Mouse (Mus musculus) CD8-positive naive resting alpha-beta T cell, adult 2 months (primary cell): ENCODE results near the gene Mcam.
"Not testable (repeated sequence)": the region's sequence is repeated elsewhere in the genome, so short reads cannot be mapped to it uniquely, and the experiment has no call there.

Experiments used
- DNase-seq, 2 experiments: peaks; one replicate each; pipeline ENCODE4 v3.0.0; 2022; ENCODE audit warnings: low read depth in 2 of 2, low spot score in 2 of 2

Mcam gene

GRCm38 (mm10) chr9:44108269-44109055 lies 25.8 kb upstream of the Mcam start:
- DNase-seq: no peak

DNA sequence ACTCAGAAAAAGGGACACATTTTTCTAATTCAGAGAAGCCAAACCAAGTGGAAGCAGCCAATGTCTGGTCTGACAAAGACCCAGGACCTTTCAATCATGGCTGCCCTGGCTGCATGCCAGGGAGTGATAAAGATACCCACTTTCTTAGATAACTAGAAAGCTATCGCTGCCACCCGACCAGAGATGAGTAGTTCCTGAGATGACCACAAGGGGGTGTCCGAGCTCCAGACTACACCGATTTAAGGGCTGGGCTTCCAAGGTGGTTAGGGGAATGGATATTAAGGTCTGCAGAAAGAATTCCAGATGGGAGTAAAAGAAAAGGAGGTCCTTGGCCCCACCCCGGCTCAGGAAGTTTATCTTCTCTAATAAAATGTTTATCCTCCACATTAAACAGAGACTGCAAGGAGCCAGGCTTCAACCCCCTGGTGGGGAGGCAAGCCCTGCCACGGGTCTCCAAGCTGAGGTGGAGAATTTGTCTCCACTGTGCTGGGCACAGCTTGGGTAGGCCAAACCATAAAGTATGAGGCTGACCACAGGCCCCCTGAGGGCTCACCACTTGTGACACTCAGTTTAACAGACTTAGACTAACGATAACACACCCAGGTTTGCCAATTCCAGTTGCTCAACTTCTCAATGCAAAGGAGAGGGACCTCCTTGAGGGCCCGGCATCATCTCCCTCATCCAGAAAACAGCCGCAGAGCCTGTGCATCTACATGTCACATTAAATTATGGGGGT lies 24.7 kb upstream of the Mcam start:
- DNase-seq: peak; percentile 76 to 83

DNA sequence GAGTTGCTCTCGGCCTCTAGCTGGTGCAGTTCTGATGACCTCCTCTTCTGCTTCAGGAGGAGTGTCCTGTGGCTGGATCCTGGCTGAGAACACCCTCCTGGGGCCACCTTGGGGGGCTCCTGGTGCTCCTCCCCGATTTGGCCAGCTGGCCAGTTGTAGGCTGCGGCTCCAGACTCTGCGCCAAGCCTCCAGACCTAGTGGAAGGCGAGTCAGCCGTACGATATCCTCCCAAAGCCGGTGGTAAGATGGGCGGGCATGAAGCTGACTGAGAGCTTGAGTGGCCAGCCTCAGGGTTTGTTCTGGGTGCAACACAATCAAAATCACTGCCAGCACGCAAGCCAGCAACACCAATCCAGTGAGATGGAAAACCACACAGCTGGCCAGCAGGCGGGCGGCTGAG lies 22.4 kb upstream of the Mcam start:
- not testable (repeated sequence) for DNase-seq

DNA sequence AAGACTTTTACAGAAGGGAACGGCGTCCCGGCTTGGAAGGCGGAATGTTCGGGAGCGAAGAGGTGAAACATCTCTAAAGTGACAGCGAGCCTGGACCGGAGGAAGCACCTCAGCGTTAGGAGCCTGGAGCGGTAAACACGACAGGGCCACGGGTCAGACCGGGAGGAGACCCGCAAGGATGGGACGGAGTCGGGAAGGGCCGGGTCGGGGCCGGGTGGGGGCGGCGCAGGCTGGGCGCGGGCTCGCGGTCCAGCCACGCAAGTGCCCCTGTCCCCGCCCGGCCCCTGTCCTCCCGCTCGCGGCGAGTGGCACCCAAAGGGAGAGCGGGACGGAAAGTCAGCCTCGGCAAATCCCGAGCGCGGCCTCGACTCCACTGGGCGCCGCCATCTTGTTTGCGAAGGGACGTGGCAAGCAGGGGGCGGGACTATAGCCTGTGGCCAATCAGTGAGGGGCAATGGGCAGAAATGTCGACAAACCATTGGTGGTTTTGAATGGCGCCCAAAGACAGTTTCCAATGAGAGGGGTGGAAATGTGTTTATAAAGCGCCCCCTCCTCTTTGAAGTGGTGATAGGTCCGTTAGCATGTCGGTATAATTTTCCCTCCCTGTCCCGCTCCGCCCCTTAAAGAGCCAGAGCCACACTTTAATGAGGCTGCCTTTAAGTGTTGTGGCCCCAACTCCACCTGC lies 21.0 kb upstream of the Mcam start, which contains the start of the genes Gm49380 and Rnf26:
Gene Gm49380, minus strand, starts transcription at position 396 of the 685 bp plus-strand sequence.
Gene Rnf26, minus strand, starts transcription at position 413 of the 685 bp plus-strand sequence.
- DNase-seq: peak; percentile 91 to 94

DNA sequence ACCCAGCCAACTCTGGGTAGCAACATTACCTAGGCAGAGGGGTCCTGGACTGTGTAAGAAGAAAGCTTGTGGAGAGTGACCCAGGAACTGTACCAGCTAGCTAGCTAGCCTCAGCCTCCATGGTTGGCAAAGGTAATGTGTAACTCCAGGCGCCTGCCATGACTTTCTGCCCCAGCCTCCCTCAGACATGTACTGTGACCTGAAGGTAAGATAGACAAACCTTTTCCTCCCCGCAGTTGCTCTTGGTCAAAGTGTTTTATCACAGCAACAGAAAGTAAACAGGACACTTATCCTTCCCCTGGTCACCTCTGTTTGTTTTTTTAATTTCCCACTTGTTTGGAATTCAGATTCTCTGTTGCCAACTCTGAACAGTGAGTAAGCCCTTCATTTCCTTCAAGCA lies 19.8 kb upstream of the Mcam start:
- no peak for DNase-seq

GRCm38 (mm10) chr9:44115599-44115998 lies 18.7 kb upstream of the Mcam start:
- DNase-seq: no peak

- DNase-seq: no peak
Observed at GRCm38 (mm10) chr9:44116182-44116581, 18.1 kb upstream of the Mcam start.

- peak in 1 of 2 experiments; percentile 49 for DNase-seq
Observed at GRCm38 (mm10) chr9:44119011-44119410, 15.3 kb upstream of the Mcam start.

- no peak for DNase-seq
Observed at GRCm38 (mm10) chr9:44119948-44120465, 14.3 kb upstream of the Mcam start.

DNA sequence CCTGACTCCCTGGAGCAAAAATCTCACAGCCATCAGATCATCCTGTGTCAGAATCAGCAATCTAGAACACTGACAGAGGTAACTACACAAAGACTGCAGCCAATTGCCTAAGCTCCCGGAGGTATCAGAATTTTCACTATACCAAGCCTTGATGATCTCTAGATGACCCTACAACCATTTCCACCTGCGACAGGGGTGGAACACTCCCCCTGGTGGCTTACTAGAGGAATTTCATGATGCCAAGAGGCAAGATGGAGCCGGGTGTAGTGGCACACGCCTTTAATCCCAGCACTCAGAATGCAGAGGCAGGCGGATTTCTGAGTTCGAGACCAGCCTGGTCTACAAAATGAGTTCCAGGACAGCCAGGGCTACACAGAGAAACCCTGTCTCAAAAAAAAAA lies 10.0 kb upstream of the Mcam start:
- DNase-seq: no peak

GRCm38 (mm10) chr9:44125026-44125425 lies 9.2 kb upstream of the Mcam start:
- DNase-seq: no peak

- DNase-seq: peak; percentile 80 to 82
Observed at GRCm38 (mm10) chr9:44125546-44126428, 8.5 kb upstream of the Mcam start.

DNA sequence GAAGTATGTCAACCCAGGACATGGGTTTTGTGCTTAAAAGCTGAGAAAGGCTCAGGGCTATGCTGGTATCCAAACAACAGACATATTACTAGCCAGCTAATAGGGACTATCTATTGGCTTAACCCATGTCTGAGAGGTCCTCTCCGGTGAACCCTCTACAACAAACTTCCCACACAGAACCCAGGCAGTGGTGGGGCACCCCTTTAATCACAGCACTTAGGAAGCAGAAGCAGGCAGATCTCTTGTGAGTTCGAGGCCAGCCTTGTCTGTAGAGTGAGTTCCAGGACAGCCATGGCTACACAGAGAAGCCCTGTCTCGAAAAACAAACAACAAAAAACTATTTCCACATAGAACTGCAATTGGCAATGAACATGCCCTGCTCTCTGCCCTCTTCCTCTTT lies 7.5 kb upstream of the Mcam start:
- DNase-seq: no peak

- no peak for DNase-seq
Observed at GRCm38 (mm10) chr9:44127351-44127801, 6.9 kb upstream of the Mcam start.

DNA sequence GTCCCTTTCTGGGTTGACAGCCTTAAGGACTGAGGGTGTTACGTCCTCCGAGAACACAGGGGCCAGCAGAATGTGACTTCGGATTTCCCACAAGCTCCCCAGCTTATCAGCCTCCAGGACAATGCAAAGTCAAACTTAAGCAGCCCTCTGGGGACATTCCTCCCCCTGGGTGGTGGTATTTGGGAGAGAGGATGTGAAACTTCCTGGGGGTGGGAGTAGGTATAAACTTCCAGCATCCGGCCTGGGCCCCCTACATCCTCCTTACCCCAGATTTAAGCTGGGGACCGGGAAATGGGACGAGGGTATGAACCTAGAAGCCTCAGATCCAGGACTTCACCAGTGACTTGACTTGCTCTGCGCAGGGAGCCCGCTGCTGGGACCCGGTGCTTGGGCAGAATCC lies 4.6 kb upstream of the Mcam start:
- DNase-seq: no peak

DNA sequence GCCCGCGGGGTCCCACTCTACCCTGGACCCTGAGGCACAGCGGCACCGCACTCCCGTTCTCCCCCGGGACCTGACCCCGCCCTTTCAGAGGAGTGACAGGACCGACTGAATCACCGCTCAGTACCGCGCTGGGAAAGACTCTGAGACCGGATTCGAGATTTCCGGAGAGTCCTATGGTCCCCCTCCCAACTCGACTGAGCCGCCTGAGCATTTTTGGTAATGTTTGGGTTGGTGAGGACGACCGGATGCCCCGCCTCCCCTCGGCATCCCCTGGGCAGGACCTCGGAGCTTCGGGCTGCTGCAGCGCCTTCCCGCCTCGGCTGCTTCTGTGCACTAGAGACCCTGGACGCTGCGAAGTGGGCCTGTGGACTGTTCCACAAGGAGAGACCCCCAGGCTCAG lies 4.2 kb upstream of the Mcam start:
- DNase-seq: peak; percentile 70 to 80

GRCm38 (mm10) chr9:44130581-44131275 lies 3.5 kb upstream of the Mcam start:
- no peak for DNase-seq

DNA sequence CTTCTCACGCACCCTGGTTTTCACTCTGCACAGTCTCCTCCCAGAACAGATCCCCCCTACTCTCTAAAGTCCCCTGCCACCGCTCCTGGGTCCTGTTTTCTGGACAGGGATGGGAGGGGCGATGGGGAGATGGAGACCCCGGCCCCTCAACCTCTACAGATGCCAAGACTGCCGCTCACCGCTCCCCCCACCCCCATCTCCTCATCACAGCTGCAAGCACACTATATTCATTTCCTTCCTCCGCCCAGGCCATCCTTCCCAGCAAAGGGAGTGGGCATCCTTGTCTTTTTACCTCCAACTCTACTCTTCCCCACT lies 3.0 kb upstream of the Mcam start:
- no peak for DNase-seq

DNA sequence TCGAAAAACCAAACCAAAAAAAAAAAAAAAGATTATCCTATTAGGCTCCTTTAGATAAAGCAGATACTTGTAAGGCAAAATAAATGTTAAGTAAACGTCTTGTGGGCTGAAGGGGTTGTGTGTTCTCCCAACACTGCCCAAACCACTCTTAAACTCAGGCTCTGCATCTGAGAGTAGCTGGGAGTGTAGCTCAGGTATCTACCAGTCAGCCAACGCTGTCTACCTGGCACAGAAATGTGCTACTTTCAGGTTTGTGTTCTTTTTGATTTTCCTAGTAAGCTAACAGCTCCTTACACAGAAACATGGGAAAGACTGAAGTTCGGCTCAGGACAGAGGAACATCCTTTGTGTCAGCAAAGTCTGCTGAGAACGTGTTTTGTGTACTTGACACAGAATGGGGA lies 2.1 kb upstream of the Mcam start:
- no peak for DNase-seq

GRCm38 (mm10) chr9:44133287-44133686 lies 982 bp upstream of the Mcam start:
- no peak for DNase-seq
